Mouse (Mus musculus) gastrocnemius, postnatal 25 days (tissue): ENCODE measurements around the gene Sar1a. TPM values are rescaled to one million over a fixed set of nuclear protein-coding genes. Genes with fewer than 3 reads are reported as not detected.

Source experiments
- DNase-seq: peaks from one replicate; pipeline ENCODE4 v3.0.0; 2022
- long read RNA-seq, 2 experiments: library from polyadenylated mRNA; stranded (forward); transcript quantifications; one replicate each; pipeline ENCODE4 v2.0.0; 2021
- total RNA-seq, 2 experiments: library from RNA; stranded (reverse); gene quantifications; 1 replicate in 1 of 2; 2 replicates in 1 of 2; pipeline ENCODE4 v1.2.3; 2021

Sar1a gene
- 100 to 1,000 TPM in 1 of 2 experiments, 10 to 100 TPM in 1; 99.2 to 113 TPM for total RNA-seq
- long read RNA-seq, experiment 1, transcript Sar1a-205 (2 exons, 483 nt) = minor isoform, 10 of 172 reads
- long read RNA-seq, experiment 1, transcript Sar1a-201 (7 exons, 2,613 nt) = major isoform, 121 of 172 reads
- long read RNA-seq, experiment 1, partial matches to known transcripts = 1 of 172 reads
- long read RNA-seq, experiment 1, other reads (novel, unspliced or antisense) = 37 of 172 reads
- long read RNA-seq, experiment 2, transcript Sar1a-201 (7 exons, 2,613 nt) = major isoform, 155 of 190 reads
- long read RNA-seq, experiment 2, transcript Sar1a-205 (2 exons, 483 nt) = minor isoform, 6 of 190 reads
- long read RNA-seq, experiment 2, partial matches to known transcripts = 2 of 190 reads
- long read RNA-seq, experiment 2, other reads (novel, unspliced or antisense) = 24 of 190 reads

DNA sequence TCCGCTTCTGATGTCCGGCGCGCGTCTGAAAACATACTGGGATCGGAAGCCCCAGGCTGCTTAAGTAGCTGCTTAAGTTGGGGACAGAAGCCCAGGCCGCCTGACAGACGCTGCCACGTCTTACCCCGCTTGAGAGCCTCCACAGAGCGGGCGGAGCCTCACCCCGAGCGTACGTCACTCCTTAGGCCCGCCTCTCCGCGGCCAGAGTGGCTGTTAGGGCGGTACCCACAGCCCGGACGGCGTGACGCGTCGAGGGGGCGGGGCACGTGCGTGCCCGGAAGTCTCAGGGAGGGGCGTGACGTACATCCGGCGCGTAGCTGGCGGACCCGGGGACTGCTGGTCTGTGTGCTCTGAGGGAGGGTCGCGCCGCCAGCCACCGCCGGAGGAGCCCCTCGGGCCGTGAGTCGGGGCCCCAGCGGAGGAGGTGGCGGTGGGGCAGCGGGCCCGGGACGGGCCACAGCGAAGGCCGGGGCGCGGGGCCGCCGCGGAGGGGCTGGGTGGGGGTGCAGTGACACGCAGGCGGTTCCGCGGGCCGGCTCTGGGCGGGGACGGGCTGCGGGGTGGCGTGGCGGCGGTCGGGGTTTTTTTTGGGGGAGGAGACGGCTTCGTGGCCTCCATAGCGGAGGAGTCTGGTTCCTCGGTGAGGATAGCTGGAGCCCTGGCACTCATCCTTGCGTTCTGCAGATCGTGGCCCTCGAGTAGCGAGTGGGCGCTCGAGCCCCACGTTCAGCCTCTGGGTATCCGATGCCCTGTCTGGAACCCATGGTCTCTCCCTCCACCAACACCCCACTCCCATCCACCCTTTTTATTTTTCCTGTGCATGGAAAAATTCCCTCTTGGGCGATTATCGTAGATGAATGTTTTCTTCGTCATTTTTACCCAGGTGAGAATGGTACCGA, at the start of gene Sar1a:
Gene Sar1a, plus strand, starts transcription at position 285 of the 899 bp plus-strand sequence.
- DNase-seq = peak; percentile 98

DNA sequence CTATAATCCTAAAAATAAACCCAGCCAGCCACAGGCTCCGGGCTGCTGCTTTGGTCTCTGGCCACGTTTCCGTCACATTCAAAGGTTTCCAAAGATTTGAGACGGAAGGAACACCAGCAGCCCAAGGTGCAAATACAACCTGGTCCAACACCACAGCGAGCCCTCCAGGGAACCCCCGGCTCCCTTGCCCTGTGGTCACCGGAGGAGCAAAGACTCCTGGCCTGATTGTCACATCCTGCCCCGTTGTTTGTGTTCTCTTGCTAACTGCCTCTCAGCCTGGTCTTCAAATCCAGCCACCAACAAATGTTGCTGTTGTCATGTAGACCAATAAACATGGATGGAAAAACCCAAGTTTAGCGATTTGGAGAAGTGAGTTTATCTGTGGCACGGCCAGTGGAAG, 47.7 kb upstream of the Sar1a start:
- DNase-seq = no peak

DNA sequence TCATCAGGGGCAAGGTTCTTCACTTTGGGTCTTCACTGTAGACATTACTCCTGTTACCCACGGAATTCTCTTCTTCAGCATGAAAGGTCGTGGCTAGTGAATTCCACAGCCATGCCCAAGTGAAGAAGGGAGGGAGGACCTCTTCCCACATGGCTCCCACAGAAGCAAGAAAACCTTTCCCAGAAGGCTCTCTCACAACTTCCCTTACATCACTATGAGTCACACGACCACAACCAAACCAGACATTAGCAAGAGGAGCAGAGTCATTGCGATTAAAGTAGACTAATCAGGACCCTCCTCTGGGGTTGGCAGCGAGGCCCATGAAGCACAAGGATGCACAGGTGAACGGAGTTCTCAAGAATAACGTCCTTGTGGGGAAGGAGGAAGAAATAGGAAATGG, 43.0 kb upstream of the Sar1a start:
- DNase-seq = no peak

DNA sequence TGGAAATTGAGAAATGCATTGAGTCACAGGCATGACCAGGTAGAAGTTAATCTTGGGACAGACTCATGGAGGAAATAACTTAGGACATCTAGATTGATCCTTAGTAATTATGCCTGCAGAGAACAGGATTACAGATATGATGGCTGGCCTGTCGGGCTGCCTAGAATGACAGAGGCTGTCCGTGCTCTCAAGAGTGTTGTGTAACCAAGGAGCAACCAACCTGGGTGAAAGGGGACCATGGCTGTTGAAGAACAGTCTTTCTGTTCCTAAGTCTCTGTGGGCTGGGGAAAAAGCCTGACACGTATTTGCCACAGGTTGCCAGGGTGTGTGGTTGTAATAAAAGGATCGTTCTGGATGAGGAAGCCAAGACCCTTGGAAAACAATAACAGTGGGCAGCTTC, 39.7 kb upstream of the Sar1a start:
- no peak for DNase-seq

DNA sequence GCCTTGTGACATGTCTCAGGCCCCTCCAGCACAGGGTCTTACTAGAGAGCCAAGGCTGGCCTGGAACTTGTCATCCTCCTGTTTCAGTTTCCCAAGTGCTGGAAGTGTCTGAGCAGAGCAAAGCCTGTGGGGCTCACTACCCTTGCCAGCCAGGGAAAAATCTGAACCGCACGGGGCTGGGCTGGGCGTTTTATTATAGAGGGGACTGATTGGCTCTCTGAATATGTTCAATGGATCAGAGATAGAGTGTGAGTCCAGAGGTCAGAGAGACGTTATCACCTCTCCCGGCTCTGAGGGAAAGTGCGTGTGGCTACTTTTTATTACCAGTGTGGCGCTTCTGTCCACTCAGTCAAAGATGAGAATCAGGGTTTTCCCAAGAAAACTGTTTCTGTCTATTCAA, 33.5 kb upstream of the Sar1a start:
- no peak for DNase-seq

DNA sequence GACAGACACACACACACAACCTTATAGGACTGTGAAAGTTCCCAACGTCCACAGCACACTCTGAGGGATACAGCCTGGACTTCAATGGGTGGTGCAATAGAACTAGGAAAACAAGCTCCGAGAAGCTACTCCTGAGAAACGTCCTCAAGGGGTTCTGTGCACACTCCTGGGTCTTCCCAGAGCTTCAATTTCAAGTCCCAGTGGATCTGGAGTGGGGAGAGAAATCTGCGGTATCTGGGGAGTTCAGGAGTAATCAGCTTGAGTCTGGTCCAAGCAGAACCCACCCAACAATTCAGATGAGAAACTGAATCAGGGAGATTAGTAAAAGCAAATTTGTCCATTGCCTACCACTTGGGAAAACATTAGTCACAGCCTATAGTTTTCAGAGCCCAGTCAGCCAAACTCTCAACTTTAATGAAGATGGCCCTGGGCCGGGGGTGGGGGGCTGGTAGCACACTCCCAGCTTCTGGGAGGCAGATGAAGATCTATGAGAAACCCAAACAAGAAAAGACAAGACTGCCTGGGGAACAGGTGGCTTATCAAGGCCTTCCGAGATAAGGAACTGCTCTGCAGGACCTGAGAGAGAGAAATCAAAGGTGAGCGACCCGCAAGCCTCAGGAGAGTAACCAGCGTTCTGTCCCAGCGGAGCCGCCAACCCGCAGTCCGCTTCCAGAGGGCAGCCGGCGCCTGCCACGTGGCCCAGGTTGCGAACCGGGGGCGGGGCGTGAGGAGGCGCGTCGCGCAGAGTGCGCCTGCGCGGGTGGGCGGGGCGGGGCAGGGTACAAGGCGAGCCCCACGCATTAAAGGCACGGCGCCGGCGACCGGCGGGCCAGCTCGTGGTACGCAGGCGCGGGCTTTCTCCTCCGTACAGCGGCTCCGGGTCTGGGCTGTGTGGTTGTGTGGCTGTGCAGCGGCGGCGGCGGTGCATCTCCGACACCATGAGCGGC, 32.0 kb upstream of the Sar1a start, which contains the start of gene Ppa1:
Gene Ppa1, plus strand, starts transcription at position 763 of the 947 bp plus-strand sequence.
- peak; percentile 87 for DNase-seq

DNA sequence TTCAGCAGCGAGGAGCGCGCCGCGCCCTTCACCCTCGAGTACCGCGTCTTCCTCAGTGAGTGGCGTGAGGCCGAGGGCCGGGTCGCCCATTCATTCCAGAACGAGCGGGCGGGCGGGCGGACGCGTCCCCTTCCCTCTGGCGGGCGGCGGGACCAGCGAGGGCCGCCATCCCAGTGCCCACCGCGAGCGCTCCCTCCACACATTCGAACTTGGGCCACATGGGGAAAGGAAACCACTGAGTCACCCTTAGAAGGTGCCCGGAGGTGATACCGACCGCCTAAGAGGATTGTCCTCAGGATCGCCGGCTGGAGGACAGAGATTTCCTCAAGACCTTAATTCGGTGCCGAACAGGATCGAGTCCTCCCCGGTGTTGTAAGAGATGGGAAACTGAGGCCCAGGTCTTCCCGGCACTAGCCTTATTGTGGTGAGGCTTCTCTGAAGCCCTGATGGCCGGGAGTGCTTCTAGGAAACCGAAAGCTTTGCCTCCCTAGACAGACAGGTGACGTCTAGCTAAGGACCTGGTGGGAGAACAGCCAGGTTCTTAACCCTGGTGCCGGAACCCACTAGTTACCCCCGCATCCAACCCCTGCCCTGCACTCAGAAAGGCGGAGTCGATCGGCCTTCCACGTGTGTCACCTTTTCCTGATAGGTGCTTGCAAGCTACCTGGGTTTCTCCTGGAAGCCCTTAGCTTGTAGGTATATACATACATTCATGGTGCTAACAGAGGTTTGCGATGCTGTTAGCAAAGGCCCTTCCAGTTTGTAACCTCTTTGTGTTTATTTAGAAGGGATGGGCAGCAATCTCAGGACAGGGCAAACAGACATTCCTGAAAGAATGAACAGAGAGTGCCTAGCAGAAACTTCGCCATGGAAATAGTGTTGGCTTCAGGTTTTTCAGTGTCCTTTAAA, 31.1 kb upstream of the Sar1a start:
- DNase-seq = no peak

DNA sequence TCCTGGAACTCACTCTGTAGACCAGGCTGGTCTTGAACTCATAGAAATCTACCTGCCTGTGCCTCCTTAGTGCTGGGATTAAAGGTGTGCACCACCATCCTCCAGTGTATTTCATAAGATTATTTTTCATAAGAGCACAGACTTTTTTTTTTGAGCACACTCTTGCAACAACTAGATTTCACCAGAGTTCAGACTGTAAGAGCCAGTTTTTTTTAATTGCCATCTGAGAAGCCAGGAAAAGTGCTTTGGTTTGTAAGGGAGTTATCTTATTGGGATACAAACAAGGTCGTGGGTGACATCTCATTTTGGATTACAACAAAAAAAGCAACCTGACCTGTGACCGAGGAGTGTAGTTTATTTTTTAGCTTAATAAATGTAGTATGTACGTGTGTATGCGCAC, 26.0 kb upstream of the Sar1a start:
- DNase-seq = no peak

DNA sequence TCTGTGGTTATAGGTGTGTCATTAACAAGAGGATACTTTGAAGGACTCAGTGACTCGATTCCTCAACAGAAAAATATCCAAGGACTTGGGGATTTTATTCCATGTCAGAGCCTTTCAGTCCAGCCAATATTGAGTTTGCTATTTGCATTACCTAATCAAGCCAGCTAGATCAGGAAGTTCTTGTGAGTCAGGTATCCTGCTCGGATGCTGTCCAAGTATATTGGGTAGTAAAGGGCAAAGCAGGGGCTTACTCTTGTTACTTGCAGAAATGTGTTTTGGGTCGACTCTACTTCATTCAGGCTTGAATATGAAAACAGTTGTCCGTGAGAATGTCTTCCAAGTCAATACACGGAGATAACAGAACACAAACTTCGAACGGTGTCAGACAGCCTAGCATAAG, 25.4 kb upstream of the Sar1a start:
- DNase-seq = no peak

DNA sequence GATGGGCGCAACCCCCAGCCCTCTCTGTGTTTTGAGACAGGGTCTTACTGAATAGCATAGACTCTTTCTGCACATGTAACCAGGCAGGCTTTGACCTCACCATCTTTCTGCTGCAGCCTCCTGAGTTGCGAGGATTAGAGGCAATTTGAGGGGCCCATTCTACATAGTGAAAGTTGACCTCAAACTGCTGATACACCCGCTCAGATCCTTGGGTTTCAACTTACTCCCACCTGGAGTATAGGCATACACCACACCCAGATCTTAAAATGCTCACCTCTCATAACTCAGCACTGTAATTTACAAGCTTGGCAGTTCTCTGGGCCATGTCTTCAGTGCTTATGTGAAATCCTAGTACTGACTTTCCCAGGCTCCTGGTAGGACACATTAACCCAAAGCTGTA, 24.9 kb upstream of the Sar1a start:
- DNase-seq = no peak

DNA sequence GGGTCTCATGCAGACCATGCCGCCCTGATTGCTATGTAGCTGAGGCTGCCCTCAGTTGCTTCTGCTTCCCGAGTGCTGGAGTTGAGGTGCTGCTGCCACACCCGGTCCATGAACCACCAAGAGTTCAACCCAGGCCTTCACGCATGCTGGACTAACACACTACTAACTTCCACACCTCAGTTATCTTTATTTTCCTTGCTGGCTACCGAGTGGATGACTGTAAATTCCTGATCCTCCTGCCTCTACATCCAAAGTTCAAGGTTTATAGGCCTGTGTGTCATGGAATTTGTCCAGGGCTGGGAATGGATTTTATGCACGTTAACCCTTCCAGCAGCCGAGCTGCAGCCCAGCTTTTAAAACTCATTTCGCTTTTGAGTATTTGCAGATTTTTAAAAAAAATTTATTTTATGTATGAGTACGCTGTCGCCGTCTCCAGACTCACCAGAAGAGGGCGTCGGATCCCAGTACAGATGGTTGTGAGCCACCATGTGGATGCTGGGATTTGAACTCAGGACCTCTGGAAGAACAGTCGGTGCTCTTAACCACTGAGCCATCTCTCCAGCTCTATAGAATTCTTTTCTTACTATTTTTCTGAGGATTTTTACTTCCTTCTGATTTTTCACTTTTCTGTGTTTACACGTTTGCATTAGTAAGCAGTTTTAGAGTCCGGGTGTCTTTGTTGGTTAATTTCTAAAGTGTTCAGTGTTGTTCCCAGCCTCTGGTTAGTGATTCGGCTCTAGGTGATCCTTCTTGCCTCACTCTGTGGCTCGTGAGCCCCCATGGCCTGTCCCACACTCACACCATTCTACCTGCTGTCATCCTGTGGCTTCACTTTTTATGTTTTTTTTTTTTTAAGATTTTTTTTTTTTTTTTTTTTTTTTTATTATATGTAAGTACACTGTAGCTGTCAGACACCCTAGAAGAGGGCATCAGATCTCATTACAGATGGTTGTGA, 22.9 kb upstream of the Sar1a start:
- no peak for DNase-seq

DNA sequence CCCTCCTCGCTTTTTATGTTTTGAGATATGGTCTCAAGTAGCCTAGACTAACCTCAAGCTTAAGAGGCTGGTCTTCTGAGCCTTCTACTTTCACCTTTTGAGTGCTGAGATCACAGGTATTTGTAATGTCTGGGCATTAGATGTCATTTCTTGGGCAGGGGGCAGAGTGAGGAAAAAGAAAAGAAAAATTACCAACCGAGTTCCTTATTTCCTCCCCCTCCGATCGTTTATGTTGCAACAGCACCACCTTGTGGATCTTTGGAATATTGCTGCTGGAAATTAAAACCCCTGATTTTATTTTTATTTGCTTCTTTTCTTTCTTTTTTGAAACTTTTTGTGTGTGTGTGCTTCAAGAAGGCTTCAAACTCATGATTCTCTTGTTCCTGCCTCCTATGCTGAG, 22.1 kb upstream of the Sar1a start:
- DNase-seq = no peak

DNA sequence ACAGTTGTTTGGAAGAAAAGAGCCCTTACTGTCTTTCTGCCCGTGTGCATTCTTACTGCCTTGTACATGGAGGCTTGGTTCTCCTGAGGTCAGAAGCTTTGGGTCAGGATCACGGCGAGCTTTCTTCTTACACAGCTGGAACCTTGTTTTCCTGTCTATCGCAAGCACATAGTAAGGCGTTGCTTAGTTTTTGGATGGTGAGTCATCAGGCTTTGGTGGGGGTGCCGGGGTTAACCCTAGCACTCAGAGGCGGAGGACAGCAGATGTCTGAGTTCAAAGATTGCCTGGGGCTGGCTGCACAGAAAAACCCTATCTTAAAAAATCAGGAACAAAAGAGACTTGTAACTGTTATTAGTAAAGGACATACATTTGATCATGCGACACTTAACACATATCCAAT, 18.2 kb upstream of the Sar1a start:
- DNase-seq = no peak

DNA sequence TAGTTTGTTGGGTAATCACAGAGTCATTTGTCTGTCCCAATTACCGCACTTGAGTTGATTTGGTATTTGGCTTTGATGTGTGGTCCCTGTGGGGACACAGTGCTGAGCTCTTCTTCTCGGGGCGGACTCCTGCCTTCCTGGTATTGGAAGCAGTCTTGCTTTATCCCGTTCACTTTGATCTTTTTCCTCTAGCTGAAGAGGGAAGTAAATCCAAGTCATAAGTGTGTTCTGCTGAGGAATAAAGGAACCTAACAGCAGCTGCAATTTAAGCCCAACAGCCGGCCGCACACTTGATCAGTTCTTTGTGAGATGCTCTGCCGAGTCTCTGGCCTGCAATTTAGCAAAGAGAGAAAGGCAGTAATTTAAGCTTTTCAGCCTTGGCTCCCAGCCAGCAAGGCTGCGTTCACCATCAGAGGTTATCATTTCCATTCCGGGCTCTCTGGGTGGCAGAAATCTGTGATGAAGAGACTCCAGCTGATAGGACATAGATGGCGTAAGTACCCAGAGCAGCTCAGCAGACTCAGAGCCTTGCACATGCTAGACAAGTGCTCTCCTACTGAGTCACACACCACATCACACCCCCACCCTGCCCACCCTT, 17.6 kb upstream of the Sar1a start:
- DNase-seq = no peak

DNA sequence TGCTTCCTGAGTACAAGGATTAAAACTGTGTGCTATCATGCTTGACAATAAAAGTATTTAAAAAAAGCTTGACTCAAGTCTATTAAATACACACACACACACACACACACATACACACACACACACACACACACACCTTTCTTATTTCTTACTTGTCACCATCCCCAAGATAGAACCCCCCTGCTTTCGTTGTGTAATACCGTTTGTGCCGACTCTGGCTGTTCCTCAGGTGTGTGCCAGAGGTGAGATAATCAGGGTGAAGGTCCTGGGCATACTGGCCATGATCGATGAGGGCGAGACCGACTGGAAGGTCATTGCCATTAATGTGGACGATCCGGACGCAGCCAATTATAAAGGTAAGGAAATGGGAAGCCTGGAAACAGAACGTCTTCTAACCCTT, 15.0 kb upstream of the Sar1a start:
- DNase-seq = no peak

DNA sequence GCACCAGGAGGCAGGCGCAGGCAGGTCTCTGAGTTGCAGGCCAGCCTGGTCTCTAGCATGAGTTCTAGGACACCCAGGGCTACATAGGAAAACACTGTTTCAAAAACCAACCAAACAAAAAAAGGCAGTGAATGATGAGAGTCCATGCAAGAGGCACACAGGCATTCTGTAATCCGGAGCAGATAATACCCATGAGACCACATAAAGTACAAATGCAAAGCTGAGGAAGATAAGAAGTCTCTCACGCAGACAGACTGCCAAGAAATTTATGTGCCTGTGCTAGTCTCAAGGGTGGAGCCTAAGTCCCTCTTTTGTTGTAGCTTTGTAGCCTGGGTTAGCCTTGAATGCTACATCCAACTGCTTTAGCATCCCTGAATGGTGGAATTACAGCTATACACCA, 14.4 kb upstream of the Sar1a start:
- DNase-seq = no peak

DNA sequence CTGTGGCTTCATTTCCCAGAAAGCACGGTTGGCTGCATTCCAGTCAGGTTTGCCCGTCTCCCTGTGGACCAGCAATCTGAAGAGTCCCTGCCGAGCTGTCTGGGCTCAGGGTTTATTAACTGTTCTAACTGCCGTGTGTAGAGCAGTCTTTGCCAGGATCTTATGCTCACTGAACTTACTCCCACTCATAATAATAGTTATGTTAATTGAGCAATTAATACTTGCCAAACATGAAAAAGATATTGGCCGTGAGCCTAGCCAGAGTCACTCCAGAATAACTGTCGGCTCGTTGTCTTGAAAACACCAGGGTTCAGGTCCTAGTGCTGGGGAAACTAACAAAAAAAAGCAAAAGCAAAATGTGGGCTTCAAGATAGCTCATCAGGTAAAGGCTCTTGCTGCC, 10.8 kb upstream of the Sar1a start:
- DNase-seq = no peak

DNA sequence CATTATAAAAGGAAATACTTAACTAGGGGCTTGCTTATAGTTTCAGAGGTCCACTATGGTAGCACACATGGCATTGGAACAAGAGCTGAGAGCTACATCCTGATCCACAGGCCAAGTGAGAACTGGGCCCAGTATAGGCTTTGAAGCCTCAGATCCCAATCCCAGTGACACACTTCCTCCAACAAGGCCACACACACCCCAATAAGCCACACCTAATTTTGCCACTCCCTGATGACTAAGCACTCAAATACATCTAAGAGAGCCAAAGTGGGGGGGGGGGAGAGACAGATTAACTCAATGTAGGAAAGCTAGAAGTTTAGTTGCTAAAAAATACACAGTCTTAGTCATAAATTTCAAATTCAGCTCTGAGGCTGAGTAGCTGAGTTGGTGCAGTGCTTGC, 10.2 kb upstream of the Sar1a start:
- no peak for DNase-seq

DNA sequence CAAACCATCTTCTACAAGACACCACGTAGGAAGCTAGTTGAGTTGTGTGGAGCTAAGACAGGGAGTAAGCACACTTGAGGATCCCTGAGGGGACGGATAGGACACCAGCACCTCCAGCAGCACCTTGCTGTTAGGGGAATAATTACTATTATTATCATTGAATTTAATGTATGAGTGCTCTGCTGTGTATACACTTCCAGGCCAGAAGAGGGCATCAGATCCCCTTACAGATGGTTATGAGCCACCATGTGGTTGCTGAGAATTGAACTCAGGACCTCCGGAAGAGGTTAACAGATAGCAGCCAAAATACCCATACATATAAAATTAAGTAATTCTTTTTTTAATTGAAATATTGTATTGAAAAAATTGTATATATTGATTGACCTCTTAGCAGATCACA, 9.3 kb upstream of the Sar1a start:
- no peak for DNase-seq
